In the genomic region with DNA sequence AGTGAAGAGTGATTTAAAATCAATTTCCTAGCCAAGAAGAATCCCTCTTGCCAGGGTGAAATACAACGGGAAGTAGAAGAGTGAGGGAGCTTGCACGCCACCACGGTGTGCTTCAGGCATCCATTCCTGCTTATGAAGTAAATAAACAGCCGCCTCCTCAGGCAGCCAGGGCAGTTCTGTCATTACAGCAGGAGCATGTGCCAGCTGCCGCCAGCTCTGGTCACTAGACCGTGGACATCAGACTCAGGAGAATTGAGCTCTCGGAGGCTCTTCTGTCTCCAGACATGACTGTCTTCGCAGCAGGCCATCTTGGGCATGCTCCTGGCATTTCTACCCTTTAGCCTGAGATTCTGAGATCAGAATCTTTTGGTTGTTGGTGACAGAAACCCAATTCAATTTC, we compare ENCODE assay signal across 29 mouse cellular contexts.
DNase-seq lines count a peak whose midpoint lies in the region; ATAC-seq and TF ChIP-seq lines count a peak whose summit lies in the region.
"Had no signal": no experiment of that assay in that cellular context is flagged by ENCODE, and none has a peak within 500 bp of the region (broad histone marks: within the 10 kb centered on the region; RNA-seq: fewer than 3 reads in every experiment).

No protein-coding gene starts in this region.

- peak; percentile 27 for DNase-seq in forebrain, postnatal 0 days
- peak; percentile 48 for DNase-seq in kidney, postnatal 0 days (ENCODE audit: low spot score)
- DNase-seq in midbrain, embryonic 14.5 days: peak; percentile 31
- DNase-seq in midbrain, embryonic 10.5 days (ENCODE audit: low spot score): no peak
- peak; percentile 42 for DNase-seq in retina, embryonic 14.5 days (ENCODE audit: low spot score)
- DNase-seq in liver, postnatal 0 days: no peak
- DNase-seq: adrenal gland, postnatal 14 days; cerebellum, adult 18-20 months; embryo, embryonic 11 days; gastrocnemius, adult 2 months; gastrocnemius, postnatal 36 days; heart, adult 2 months; layer of hippocampus, adult 9-11 months; lung, adult 18-20 months; lung, postnatal 4 days; right cerebral cortex, postnatal 4 days; thymus, postnatal 4 days had no signal

- H3K4me2 ChIP-seq in forebrain, postnatal 0 days (ENCODE audit: low read depth): no peak overlapping the region
- H3K4me2 ChIP-seq in forebrain, embryonic 16.5 days (ENCODE audit: low read length): no peak overlapping the region
- no peak overlapping the region for H3K4me2 ChIP-seq in kidney, postnatal 0 days (ENCODE audit: low read length)
- no peak overlapping the region for H3K4me2 ChIP-seq in kidney, embryonic 15.5 days
- H3K4me2 ChIP-seq in midbrain, embryonic 14.5 days (ENCODE audit: low read length): no peak overlapping the region
- H3K4me2 ChIP-seq in liver, postnatal 0 days (ENCODE audit: low read depth, low read length): no peak overlapping the region
- H3K4me2 ChIP-seq: embryonic facial prominence, embryonic 12.5 days; heart, embryonic 12.5 days; hindbrain, embryonic 15.5 days; intestine, embryonic 15.5 days; liver, embryonic 12.5 days; midbrain, embryonic 15.5 days had no signal

- H3K36me3 ChIP-seq in forebrain, postnatal 0 days (ENCODE audit: insufficient read depth): no peaks in the 10 kb centered on the region
- H3K36me3 ChIP-seq in forebrain, embryonic 16.5 days (ENCODE audit: control insufficient read depth, insufficient read depth): no peaks in the 10 kb centered on the region
- no peaks in the 10 kb centered on the region for H3K36me3 ChIP-seq in kidney, postnatal 0 days (ENCODE audit: insufficient read depth, low read length)
- H3K36me3 ChIP-seq in kidney, embryonic 15.5 days: no peaks in the 10 kb centered on the region
- no peaks in the 10 kb centered on the region for H3K36me3 ChIP-seq in midbrain, embryonic 14.5 days (ENCODE audit: control insufficient read depth, insufficient read depth, low read length)
- H3K36me3 ChIP-seq in midbrain, embryonic 10.5 days: no peaks in the 10 kb centered on the region
- no peaks in the 10 kb centered on the region for H3K36me3 ChIP-seq in liver, postnatal 0 days (replicated peaks; ENCODE audit: insufficient read depth, low read length)
- H3K36me3 ChIP-seq: embryonic facial prominence, embryonic 12.5 days; heart, embryonic 12.5 days; hindbrain, embryonic 15.5 days; intestine, embryonic 15.5 days; liver, embryonic 12.5 days; midbrain, embryonic 15.5 days had no signal

- no peak overlapping the region for H3K9ac ChIP-seq in forebrain, postnatal 0 days
- H3K9ac ChIP-seq in forebrain, embryonic 16.5 days (replicated peaks; ENCODE audit: low read depth, low read length): no peak overlapping the region
- H3K9ac ChIP-seq in kidney, postnatal 0 days (ENCODE audit: low read depth, low read length): no peak overlapping the region
- no peak overlapping the region for H3K9ac ChIP-seq in kidney, embryonic 15.5 days
- no peak overlapping the region for H3K9ac ChIP-seq in midbrain, embryonic 14.5 days (replicated peaks; ENCODE audit: low read length)
- no peak overlapping the region for H3K9ac ChIP-seq in liver, postnatal 0 days (replicated peaks)
- H3K9ac ChIP-seq: embryonic facial prominence, embryonic 12.5 days; heart, embryonic 12.5 days; hindbrain, embryonic 15.5 days; intestine, embryonic 15.5 days; liver, embryonic 12.5 days; midbrain, embryonic 15.5 days had no signal

- no peak for ATAC-seq in forebrain, postnatal 0 days
- no peak for ATAC-seq in forebrain, embryonic 16.5 days
- no peak for ATAC-seq in kidney, postnatal 0 days (replicated peaks; ENCODE audit: low FRiP score, low read depth)
- ATAC-seq in kidney, embryonic 15.5 days (replicated peaks; ENCODE audit: low FRiP score): no peak; the same call in 1 of the 2 replicates
- ATAC-seq in midbrain, embryonic 14.5 days (ENCODE audit: low FRiP score, low TSS enrichment): no peak
- ATAC-seq in liver, postnatal 0 days: no peak
- ATAC-seq: forebrain, embryonic 14.5 days; intestine, embryonic 15.5 days; liver, embryonic 12.5 days; lung, postnatal 0 days; midbrain, embryonic 15.5 days; Patski had no signal

- no peaks in the 10 kb centered on the region for H3K27me3 ChIP-seq in forebrain, postnatal 0 days (ENCODE audit: insufficient read depth, low read length)
- no peaks in the 10 kb centered on the region for H3K27me3 ChIP-seq in forebrain, embryonic 16.5 days (replicated peaks; ENCODE audit: control insufficient read depth, insufficient read depth, low read length)
- H3K27me3 ChIP-seq in kidney, postnatal 0 days (ENCODE audit: insufficient read depth, low read length): no peaks in the 10 kb centered on the region
- no peaks in the 10 kb centered on the region for H3K27me3 ChIP-seq in kidney, embryonic 15.5 days
- no peaks in the 10 kb centered on the region for H3K27me3 ChIP-seq in midbrain, embryonic 14.5 days (ENCODE audit: control insufficient read depth, insufficient read depth, low read length)
- H3K27me3 ChIP-seq in midbrain, embryonic 10.5 days (ENCODE audit: low read depth, poor library complexity, severe bottlenecking): no peaks in the 10 kb centered on the region
- H3K27me3 ChIP-seq in liver, postnatal 0 days (ENCODE audit: insufficient read depth, low read length): no peaks in the 10 kb centered on the region
- H3K27me3 ChIP-seq: embryonic facial prominence, embryonic 12.5 days; heart, embryonic 12.5 days; hindbrain, embryonic 15.5 days; intestine, embryonic 15.5 days; liver, embryonic 12.5 days; megakaryocyte, embryonic 14.5 days; midbrain, embryonic 15.5 days; Patski had no signal

- TF ChIP-seq EP300 in liver, postnatal 0 days (IDR thresholded peaks at IDR 0.05; ENCODE audit: low read depth): no peak

- peak overlapping the region; percentile 15; the same call in 1 of the 2 replicates for H3K27ac ChIP-seq in forebrain, postnatal 0 days (ENCODE audit: low read depth, low read length)
- H3K27ac ChIP-seq in forebrain, embryonic 16.5 days (ENCODE audit: low read length): no peak overlapping the region
- H3K27ac ChIP-seq in kidney, postnatal 0 days: no peak overlapping the region
- no peak overlapping the region for H3K27ac ChIP-seq in kidney, embryonic 15.5 days
- no peak overlapping the region for H3K27ac ChIP-seq in midbrain, embryonic 14.5 days (replicated peaks; ENCODE audit: low read depth, low read length)
- H3K27ac ChIP-seq in midbrain, embryonic 10.5 days (replicated peaks): no peak overlapping the region
- H3K27ac ChIP-seq in liver, postnatal 0 days (ENCODE audit: low read depth): no peak overlapping the region
- H3K27ac ChIP-seq: embryonic facial prominence, embryonic 12.5 days; gastrocnemius, adult 2 months; heart, adult 2 months; hindbrain, embryonic 15.5 days; intestine, embryonic 15.5 days; liver, embryonic 12.5 days; midbrain, embryonic 15.5 days had no signal

- TF ChIP-seq CTCF in forebrain, postnatal 0 days (IDR thresholded peaks at IDR 0.05; ENCODE audit: low read depth): no peak
- no peak for TF ChIP-seq CTCF in kidney, postnatal 0 days (IDR thresholded peaks at IDR 0.05; ENCODE audit: low read depth)
- TF ChIP-seq CTCF in liver, postnatal 0 days (IDR thresholded peaks at IDR 0.05; ENCODE audit: low read depth): no peak

- no peaks in the 10 kb centered on the region for H3K9me3 ChIP-seq in forebrain, postnatal 0 days (ENCODE audit: low read length)
- H3K9me3 ChIP-seq in forebrain, embryonic 16.5 days (ENCODE audit: control insufficient read depth, low read length): no peaks in the 10 kb centered on the region
- H3K9me3 ChIP-seq in kidney, postnatal 0 days (replicated peaks; ENCODE audit: low read length): no peaks in the 10 kb centered on the region
- H3K9me3 ChIP-seq in kidney, embryonic 15.5 days (replicated peaks): no peaks in the 10 kb centered on the region
- H3K9me3 ChIP-seq in midbrain, embryonic 14.5 days (ENCODE audit: control insufficient read depth, low read length): no peaks in the 10 kb centered on the region
- no peaks in the 10 kb centered on the region for H3K9me3 ChIP-seq in midbrain, embryonic 10.5 days (replicated peaks)
- no peaks in the 10 kb centered on the region for H3K9me3 ChIP-seq in liver, postnatal 0 days (ENCODE audit: low read length)
- H3K9me3 ChIP-seq: embryonic facial prominence, embryonic 12.5 days; heart, embryonic 12.5 days; hindbrain, embryonic 15.5 days; intestine, embryonic 15.5 days; liver, embryonic 12.5 days; midbrain, embryonic 15.5 days had no signal

- 70% methylated on average over 8 of the region's 8 CpGs for WGBS in forebrain, postnatal 0 days
- 73% methylated on average over 8 of the region's 8 CpGs for WGBS in forebrain, embryonic 16.5 days
- WGBS in kidney, postnatal 0 days: 24% methylated on average over 8 of the region's 8 CpGs
- WGBS in kidney, embryonic 15.5 days: 48% methylated on average over 8 of the region's 8 CpGs
- 72% methylated on average over 8 of the region's 8 CpGs for WGBS in midbrain, embryonic 14.5 days
- WGBS in midbrain, embryonic 10.5 days: 84% methylated on average over 8 of the region's 8 CpGs
- 75% methylated on average over 8 of the region's 8 CpGs for WGBS in liver, postnatal 0 days (ENCODE audit: insufficient replicate concordance)

- no peaks in the 10 kb centered on the region for H3K4me1 ChIP-seq in forebrain, postnatal 0 days (ENCODE audit: insufficient read depth)
- no peaks in the 10 kb centered on the region for H3K4me1 ChIP-seq in forebrain, embryonic 16.5 days (replicated peaks; ENCODE audit: control insufficient read depth, insufficient read depth, low read length)
- no peaks in the 10 kb centered on the region for H3K4me1 ChIP-seq in kidney, postnatal 0 days (replicated peaks; ENCODE audit: insufficient read depth, low read length)
- H3K4me1 ChIP-seq in kidney, embryonic 15.5 days: no peaks in the 10 kb centered on the region
- H3K4me1 ChIP-seq in midbrain, embryonic 14.5 days (ENCODE audit: control insufficient read depth, insufficient read depth, low read length): no peaks in the 10 kb centered on the region
- peaks cover 4% of the 10 kb centered on the region; the same call in 1 of the 2 replicates for H3K4me1 ChIP-seq in midbrain, embryonic 10.5 days
- H3K4me1 ChIP-seq in liver, postnatal 0 days (ENCODE audit: insufficient read depth): no peaks in the 10 kb centered on the region
- H3K4me1 ChIP-seq: embryonic facial prominence, embryonic 12.5 days; hindbrain, embryonic 15.5 days; intestine, embryonic 15.5 days; liver, embryonic 12.5 days; megakaryocyte, embryonic 14.5 days; midbrain, embryonic 15.5 days had no signal

- H3K4me3 ChIP-seq in forebrain, postnatal 0 days (ENCODE audit: low read depth, low read length): no peak overlapping the region
- no peak overlapping the region for H3K4me3 ChIP-seq in forebrain, embryonic 16.5 days (replicated peaks; ENCODE audit: low read length)
- H3K4me3 ChIP-seq in kidney, postnatal 0 days (replicated peaks; ENCODE audit: low read depth, low read length): no peak overlapping the region
- H3K4me3 ChIP-seq in kidney, embryonic 15.5 days (replicated peaks): no peak overlapping the region
- H3K4me3 ChIP-seq in midbrain, embryonic 14.5 days (replicated peaks; ENCODE audit: low read depth, low read length): no peak overlapping the region
- H3K4me3 ChIP-seq in midbrain, embryonic 10.5 days: no peak overlapping the region
- no peak overlapping the region for H3K4me3 ChIP-seq in liver, postnatal 0 days (ENCODE audit: low read depth, low read length)
- H3K4me3 ChIP-seq: embryonic facial prominence, embryonic 12.5 days; gastrocnemius, adult 2 months; heart, adult 2 months; heart, embryonic 12.5 days; hindbrain, embryonic 15.5 days; intestine, embryonic 15.5 days; liver, embryonic 12.5 days; megakaryocyte, embryonic 14.5 days; midbrain, embryonic 15.5 days had no signal

Comparison
In these comparisons a context has a peak if more than half of its experiments do, and no peak if none do; other contexts are left out.
1. DNase-seq: peak in forebrain, postnatal 0 days (single experiment), kidney, postnatal 0 days (single experiment), midbrain, embryonic 14.5 days (single experiment) and retina, embryonic 14.5 days (single experiment); none in midbrain, embryonic 10.5 days (single experiment) and liver, postnatal 0 days (single experiment).